Mouse (Mus musculus) embryonic stem cell, embryonic (primary cell): Measurements from ENCODE around the gene Usp7.

Experiments used
- CTCF ChIA-PET, 4 experiments: fragments of 300-600 bp in 2 of 4; fragments of 350-600 bp in 2 of 4; sonication (Branson Sonifier 250); formaldehyde crosslinking; loops; one replicate each; lab custom pipeline; 2022; ENCODE audit warnings: inconsistent platforms in 2 of 4; lab: Charles Lee
- POLR2A ChIA-PET, 4 experiments: fragments of 300-600 bp in 2 of 4; fragments of 350-600 bp in 2 of 4; sonication (Branson Sonifier 250); formaldehyde crosslinking; loops; one replicate each; lab custom pipeline; 2022; ENCODE audit warnings: antibody characterized with exemption in 4 of 4, inconsistent platforms in 1 of 4; lab: Charles Lee

Usp7 gene

DNA sequence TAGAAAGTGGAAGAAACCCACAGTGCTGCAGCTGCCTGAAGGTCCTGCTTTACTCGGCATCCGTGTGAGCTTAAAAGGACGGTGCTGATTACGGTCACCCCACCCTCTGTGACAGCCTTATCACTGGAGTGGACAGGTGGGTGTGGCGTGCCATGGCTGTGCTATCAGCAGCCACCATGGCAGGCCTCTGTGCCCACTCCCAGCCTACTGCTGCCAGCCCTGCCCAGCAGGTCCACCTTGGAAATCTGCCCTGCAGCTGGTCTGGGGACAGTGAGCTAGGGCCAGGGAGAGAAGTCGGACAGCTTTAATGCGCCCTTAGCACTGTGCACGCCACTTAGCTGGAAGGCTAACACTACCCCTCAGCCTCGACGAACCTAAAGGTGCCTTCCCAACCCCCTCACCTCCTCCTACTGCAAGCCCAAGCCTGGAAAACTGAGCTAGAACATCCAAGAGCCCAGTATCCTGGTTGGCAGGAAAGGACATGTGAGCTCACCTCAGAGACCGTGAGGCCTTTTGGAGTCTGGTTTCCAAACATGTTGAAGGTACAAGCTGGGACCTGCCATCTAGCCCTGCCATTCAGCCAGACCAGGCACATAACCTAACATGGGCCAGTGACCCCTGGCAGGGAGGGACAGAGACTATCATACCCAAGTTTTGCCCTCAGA, 105.1 kb downstream of the Usp7 start:
- POLR2A ChIA-PET = interaction anchor here in 3 of 4 experiments (0.6 to 11.1 kb wide), 39 partner anchors 9 to 216 kb away, joined by 3 to 146 read pairs (median 4); partner anchors contain the start of gene Carhsp1 (in 2 of the 3)
- CTCF ChIA-PET = interaction anchor here (0.5 to 2.8 kb wide), 23 partner anchors 9 to 1180 kb away, joined by 3 to 34 read pairs (median 4); partner anchors contain the start of gene Carhsp1 (in 1 of the 4)

DNA sequence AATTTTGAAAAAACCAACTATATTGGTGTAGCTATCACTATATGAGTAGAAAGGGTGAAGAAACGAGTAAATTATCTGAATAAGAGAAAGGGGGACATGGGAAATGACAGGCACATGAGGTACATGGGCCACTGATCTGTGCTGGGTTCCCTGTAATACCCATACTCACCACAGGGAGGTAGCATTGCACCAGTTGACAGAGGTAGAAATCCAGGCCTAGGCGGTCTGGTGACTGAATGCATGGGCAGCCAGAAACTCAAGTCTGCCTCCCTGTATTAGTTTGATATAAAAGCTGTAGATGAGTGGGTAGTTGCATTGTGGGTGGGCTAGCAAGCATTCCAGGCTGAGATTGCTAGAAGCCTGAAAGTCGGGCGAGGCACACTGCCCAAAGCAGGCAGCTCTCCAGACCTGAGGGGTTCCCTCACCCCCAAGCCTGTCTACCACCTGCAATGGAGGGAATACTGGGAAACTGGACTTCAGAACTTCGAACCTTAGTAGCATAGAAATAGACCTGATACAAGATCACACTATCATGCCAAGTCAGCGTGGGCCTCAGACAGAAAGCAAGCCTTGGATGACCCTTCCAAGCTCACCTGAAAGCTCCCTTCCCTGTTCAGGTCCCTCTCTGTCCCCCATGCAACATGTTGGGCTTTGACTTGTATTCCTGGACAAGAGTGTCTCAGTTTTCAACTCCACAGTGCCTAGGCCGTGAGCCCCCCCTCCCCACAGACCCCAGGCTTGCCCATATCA, 105.8 kb downstream of the Usp7 start:
- POLR2A ChIA-PET = interaction anchor here in 3 of 4 experiments (0.5 to 11.1 kb wide), 43 partner anchors 9 to 1310 kb away, joined by 3 to 146 read pairs (median 3); partner anchors contain the start of gene Carhsp1 (in 2 of the 3)

DNA sequence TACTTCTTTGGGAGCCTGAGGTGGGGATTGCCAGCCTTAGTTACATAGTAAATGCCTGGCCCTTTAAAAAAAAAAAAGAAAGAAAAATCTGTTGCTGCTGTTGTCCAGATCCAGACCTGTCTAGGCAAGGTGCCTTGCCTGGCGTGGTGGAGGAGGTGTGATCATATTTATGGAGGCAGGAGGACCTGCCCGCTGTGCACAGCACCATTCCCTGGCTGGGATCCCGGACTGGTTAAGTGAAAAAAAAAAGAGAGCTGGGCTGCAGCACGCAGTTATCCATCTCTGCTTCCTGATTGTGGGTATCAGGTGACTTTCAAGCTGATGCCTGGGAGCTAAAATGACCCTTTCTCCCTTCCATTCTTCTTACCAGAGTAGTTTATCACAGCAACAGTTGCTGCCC, 107.0 kb downstream of the Usp7 start:
- CTCF ChIA-PET = interaction anchor here (0.6 to 2.8 kb wide), 10 partner anchors 9 to 115 kb away, joined by 3 to 34 read pairs (median 4); partner anchors contain the start of gene Carhsp1 (in 1 of the 4)
- POLR2A ChIA-PET = interaction anchor here in 2 of 4 experiments (0.7 to 11.1 kb wide), 17 partner anchors 13 to 179 kb away, joined by 3 to 146 read pairs (median 3); partner anchors contain the start of gene Carhsp1 (in 2 of the 2)

More for the DNA sequence above, 105.8 kb downstream of the Usp7 start:
- CTCF ChIA-PET = interaction anchor here (0.5 to 2.8 kb wide), 26 partner anchors 8 to 1181 kb away, joined by 3 to 34 read pairs (median 4); partner anchors contain the start of gene Carhsp1 (in 1 of the 4)

DNA sequence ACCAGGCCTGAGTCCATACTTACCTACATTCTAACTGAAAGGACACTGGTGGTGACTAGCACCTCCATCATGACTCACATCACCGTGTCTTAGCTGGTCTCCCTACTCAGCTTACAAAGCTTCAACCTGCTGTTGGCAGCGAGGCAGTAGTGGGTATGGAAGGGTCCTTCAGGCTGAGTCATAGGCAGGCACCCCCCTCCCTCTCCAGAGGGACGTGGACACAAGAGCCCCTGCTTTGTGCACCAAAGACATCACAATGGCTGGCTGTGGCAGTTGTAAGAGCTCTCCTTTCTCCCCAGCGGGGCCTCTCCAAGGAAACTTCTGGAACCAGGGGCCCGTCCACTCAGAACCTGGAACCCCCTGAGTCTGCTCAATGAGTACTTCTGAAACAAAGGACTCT, 111.6 kb downstream of the Usp7 start, which contains the start of gene Gm5767:
Gm5767 (plus strand) TSS at position 301 of the 400 bp plus-strand sequence.
- ChIA-PET CTCF (interaction anchor here in 1 of 4 experiments (1.0 kb wide), 1 partner anchor 132 kb away, joined by 3 read pairs; no protein-coding TSS in a partner anchor), POLR2A (interaction anchor here in 2 of 4 experiments (1.0 to 3.6 kb wide), 5 partner anchors 8 to 21 kb away, joined by 3 to 20 read pairs (median 3); partner anchors contain the start of gene Carhsp1 (in 2 of the 2))

DNA sequence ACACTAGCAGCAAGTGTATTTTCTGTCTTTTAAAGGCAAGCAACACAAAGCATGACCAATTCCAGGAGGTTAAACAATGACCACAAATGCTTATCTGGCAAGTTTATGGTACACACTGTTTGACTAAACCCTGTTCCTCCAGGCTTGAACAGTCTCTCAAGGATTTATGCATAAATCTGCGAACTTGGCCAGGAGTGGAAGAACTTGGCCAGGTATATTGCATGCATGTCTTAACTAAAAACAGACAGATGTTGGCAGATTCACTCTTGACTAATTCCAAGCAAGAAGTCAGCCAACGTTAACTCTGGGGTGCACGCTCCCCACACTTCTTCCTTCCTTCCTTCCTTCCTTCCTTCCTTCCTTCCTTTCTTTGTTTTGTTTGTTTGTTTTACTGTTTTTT, 112.3 kb downstream of the Usp7 start:
- POLR2A ChIA-PET = interaction anchor here in 1 of 4 experiments (0.7 to 3.6 kb wide), 5 partner anchors 8 to 209 kb away, joined by 3 to 20 read pairs (median 3); partner anchors contain the start of genes Carhsp1 and Mettl22
- CTCF ChIA-PET = no interaction called here

DNA sequence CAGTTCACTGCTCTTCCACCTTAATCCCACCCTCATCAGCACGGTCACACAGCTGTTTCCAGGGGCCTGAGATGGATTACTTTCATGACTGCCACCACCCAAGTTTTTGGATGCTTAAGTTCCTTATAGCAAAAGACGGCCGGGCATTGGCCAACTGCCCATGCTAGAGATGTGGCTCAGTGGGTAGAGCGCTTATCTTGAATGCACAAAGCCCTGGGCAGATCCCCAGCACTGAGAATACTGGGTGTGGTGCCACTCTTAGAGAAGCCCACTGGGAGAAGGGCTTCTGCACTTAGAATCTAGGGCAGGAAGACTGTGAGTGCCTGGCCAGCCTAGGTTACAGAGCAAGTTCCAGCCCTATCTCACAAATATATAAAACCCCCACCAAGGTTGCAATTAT, 113.4 kb downstream of the Usp7 start:
- POLR2A ChIA-PET = interaction anchor here in 2 of 4 experiments (0.9 to 1.5 kb wide), 6 partner anchors 9 to 275 kb away, joined by 3 to 5 read pairs (median 4); partner anchors contain the start of gene Mettl22 (in 1 of the 2)
- CTCF ChIA-PET = interaction anchor here in 3 of 4 experiments (0.6 to 2.1 kb wide), 10 partner anchors 9 to 270 kb away, joined by 3 to 8 read pairs (median 5); no protein-coding TSS in a partner anchor

DNA sequence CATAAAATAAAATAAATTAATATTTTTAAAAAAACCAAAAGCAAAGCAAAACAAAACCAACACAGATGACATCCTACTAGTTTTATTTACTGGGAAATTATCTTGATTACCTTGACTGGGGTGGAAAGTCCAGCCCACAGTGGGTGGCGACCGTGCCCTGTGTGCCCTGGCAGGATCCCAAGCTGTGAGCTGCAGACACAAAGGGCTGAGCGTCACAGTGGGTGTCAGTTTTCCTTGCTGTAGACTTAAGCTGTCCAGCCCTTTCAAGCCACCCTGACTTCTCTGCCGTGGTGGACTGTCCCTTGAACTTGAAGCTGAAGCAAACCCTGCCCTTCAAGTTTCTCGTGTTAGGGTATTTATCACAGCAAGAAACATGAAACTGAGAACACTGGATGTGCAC, 114.1 kb downstream of the Usp7 start:
- POLR2A ChIA-PET = interaction anchor here in 1 of 4 experiments (0.7 to 1.5 kb wide), 3 partner anchors 31 to 274 kb away, joined by 4 to 5 read pairs (median 5); no protein-coding TSS in a partner anchor

DNA sequence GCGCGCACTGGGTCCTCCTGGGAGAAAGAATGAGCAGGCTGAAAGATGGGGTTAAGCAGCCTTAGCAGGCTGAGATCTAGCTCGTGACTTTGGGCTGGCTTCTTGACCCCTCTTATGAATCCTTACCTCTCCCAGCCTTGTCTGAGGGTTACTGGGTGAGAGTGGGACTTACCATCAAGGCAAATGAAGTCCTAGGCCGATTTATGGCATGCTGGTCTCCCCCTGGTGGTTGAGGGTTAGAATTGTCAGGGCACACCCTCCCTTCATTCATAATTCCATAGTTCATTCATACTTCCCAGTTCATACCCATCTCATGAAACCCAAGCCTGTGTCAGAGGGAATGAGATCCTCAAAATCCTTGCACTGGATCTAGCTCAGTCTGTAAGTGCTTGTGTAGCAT, 115.3 kb downstream of the Usp7 start:
- POLR2A ChIA-PET = interaction anchor here in 3 of 4 experiments (0.6 to 2.8 kb wide), 9 partner anchors 9 to 263 kb away, joined by 3 to 6 read pairs (median 3); partner anchors contain the start of genes Mettl22 (in 1 of the 3) and Tmem114 (in 1 of the 3)

More for the DNA sequence above, 114.1 kb downstream of the Usp7 start:
- CTCF ChIA-PET = interaction anchor here in 2 of 4 experiments (0.9 to 2.1 kb wide), 8 partner anchors 9 to 269 kb away, joined by 3 to 8 read pairs (median 5); no protein-coding TSS in a partner anchor

DNA sequence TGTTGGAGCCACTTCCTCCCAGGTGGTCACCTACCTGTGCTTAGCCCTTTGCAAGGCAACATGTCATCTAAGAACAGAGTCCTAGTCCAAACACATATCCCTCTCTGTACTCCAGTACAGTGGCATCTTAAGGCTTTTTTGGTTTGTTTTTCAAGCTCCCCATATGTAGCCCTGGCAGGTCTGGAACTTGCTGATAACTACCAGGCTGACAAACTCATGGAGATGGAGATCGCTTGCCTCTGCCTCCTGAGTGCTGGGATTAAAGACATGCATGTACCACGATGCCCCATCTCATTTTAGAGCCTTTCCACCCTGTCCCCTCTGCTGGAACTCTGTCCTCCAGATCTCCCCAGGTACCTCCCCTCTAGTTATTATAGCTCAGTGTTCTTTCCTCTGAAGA, 115.9 kb downstream of the Usp7 start:
- POLR2A ChIA-PET = interaction anchor here in 3 of 4 experiments (0.7 to 2.8 kb wide), 8 partner anchors 8 to 262 kb away, joined by 3 to 6 read pairs (median 4); partner anchors contain the start of genes Mettl22 (in 1 of the 3) and Tmem114 (in 1 of the 3)
- CTCF ChIA-PET = interaction anchor here in 3 of 4 experiments (0.5 to 2.3 kb wide), 11 partner anchors 9 to 501 kb away, joined by 3 to 8 read pairs (median 5); partner anchors contain the start of gene Mettl22 (in 1 of the 3)

More for the DNA sequence above, 115.3 kb downstream of the Usp7 start:
- CTCF ChIA-PET = interaction anchor here in 3 of 4 experiments (0.6 to 2.3 kb wide), 11 partner anchors 8 to 501 kb away, joined by 3 to 8 read pairs (median 5); partner anchors contain the start of gene Mettl22 (in 1 of the 3)

DNA sequence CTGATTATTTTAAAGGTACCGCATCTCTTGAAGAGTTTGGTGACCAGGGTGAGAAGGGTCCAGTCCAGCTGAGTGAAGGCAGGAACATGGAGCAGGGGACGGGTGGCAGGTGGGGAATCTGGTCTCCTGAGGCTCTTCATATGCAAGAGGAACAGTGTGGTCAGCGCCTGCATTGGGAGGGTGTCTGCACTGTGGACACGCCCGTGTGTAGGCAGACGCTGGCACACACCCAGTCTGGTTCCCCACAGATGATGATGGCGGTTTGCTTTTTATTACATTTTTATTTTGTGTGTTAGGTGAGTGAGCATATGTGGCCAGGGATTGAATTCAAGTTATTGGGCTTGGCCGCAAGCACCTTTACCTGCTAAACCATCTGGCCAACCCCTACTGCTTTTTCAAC, 116.5 kb downstream of the Usp7 start:
- POLR2A ChIA-PET = interaction anchor here in 2 of 4 experiments (1.5 to 6.8 kb wide), 4 partner anchors 12 to 114 kb away, joined by 3 to 184 read pairs (median 7); no protein-coding TSS in a partner anchor
- CTCF ChIA-PET = interaction anchor here in 3 of 4 experiments (1.0 to 4.8 kb wide), 4 partner anchors 11 to 264 kb away, joined by 4 to 40 read pairs (median 7); no protein-coding TSS in a partner anchor

DNA sequence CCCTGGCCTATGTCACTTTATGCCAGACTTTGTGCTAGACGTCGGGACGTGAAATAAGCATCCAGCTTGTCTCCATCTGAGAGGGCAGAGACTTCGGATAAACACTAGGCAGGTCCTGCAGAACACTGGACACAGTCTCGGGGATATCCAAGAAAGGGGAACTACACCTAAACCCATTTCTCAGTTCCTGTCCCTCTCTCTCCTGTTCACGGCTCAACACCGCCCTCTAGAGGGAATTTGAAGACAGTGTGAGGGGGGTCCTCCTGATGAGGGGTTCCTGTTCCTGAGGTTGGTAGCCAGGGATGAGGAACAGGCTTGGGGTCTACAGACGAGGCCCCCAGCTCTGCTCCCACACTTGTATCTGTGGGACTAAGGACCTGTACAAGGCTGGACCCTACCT, 117.9 kb downstream of the Usp7 start:
- CTCF ChIA-PET = interaction anchor here in 3 of 4 experiments (0.7 to 4.8 kb wide), 9 partner anchors 12 to 262 kb away, joined by 3 to 40 read pairs (median 6); no protein-coding TSS in a partner anchor

DNA sequence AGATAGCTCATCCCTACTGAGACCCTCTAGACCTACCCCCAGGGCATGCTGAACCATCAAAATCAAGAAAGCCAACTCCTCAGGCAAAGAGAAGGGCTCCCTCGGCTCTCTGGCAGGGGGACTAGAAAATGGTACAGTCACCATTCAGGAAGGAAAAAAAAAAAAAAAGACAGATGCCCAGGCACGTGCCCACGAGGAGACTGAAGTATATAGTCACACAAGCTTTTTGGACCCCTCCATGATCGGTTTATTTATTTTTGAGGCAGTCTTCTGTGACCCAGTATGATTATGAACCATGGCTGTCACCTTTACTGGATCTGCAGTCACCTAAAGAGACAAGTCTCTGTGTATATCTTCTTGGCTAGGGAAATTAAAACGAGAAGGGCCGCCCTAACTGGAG, 118.8 kb downstream of the Usp7 start:
- ChIA-PET CTCF (interaction anchor here (0.6 to 4.8 kb wide), 16 partner anchors 13 to 1632 kb away, joined by 3 to 40 read pairs (median 4); partner anchors contain the start of gene Mettl22 (in 1 of the 4)), POLR2A (interaction anchor here (0.5 to 6.8 kb wide), 25 partner anchors 8 to 249 kb away, joined by 3 to 184 read pairs (median 4); partner anchors contain the start of genes Mettl22 (in 2 of the 4), Gm5767 (in 1 of the 4), Pmm2 (in 1 of the 4) and Tmem186 (in 1 of the 4))

More for the DNA sequence above, 117.9 kb downstream of the Usp7 start:
- POLR2A ChIA-PET = interaction anchor here in 3 of 4 experiments (1.1 to 6.8 kb wide), 14 partner anchors 8 to 243 kb away, joined by 3 to 184 read pairs (median 7); partner anchors contain the start of genes Mettl22 (in 2 of the 3) and Gm5767 (in 1 of the 3)

DNA sequence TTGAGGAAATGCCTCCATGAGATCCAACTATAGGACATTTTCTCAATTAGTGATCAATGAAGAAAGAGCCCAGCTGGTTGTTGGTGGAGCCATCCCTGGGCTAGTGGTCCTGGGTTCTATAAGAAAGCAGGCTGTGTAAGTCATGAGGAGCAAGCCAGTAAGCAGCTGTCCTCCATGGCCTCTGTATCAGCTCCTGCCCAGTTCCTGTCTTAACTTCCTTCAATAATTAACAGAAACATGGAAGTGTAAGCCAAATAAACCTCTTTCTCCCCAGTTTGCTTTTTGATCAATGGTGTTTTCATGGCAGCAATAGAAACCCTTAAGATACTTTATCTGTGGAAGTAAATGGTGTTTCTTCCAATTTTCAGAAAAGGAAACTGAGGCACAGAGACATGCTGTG, 119.3 kb downstream of the Usp7 start:
- ChIA-PET POLR2A (interaction anchor here in 3 of 4 experiments (0.5 to 6.8 kb wide), 40 partner anchors 9 to 320 kb away, joined by 3 to 184 read pairs (median 7); partner anchors contain the start of genes Abat (in 1 of the 3), Gm5767 (in 1 of the 3), Mettl22 (in 1 of the 3) and Pmm2 (in 1 of the 3)), CTCF (interaction anchor here in 3 of 4 experiments (0.7 to 4.8 kb wide), 12 partner anchors 13 to 1632 kb away, joined by 3 to 40 read pairs (median 4); partner anchors contain the start of gene Mettl22 (in 1 of the 3))

DNA sequence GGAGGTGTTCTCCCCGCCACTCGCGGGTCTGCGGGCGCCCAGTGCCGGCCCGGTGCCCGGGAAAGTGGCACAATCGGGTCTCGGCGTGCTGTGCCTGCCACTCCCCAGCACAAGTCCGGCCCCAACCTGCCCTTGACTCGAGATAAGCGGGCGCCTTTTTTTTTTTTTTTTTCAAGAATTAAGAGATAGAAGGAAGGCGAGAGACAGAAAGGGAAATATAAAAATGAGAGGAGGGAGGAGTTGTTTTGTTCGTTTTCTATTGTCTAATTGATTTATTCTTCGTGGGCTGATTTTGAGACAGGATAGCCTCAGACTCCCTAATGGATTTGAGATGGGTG, 119.8 kb downstream of the Usp7 start:
- ChIA-PET CTCF (interaction anchor here (0.6 to 4.8 kb wide), 22 partner anchors 13 to 263 kb away, joined by 3 to 40 read pairs (median 4); partner anchors contain the start of genes Mettl22 (in 1 of the 4) and Tmem114 (in 1 of the 4)), POLR2A (interaction anchor here in 3 of 4 experiments (0.5 to 6.8 kb wide), 143 partner anchors 9 to 1057 kb away, joined by 3 to 184 read pairs (median 4); partner anchors contain the start of genes Mettl22 (in 3 of the 3), Pmm2 (in 3 of the 3), Tmem186 (in 3 of the 3) and Abat (in 2 of the 3))

DNA sequence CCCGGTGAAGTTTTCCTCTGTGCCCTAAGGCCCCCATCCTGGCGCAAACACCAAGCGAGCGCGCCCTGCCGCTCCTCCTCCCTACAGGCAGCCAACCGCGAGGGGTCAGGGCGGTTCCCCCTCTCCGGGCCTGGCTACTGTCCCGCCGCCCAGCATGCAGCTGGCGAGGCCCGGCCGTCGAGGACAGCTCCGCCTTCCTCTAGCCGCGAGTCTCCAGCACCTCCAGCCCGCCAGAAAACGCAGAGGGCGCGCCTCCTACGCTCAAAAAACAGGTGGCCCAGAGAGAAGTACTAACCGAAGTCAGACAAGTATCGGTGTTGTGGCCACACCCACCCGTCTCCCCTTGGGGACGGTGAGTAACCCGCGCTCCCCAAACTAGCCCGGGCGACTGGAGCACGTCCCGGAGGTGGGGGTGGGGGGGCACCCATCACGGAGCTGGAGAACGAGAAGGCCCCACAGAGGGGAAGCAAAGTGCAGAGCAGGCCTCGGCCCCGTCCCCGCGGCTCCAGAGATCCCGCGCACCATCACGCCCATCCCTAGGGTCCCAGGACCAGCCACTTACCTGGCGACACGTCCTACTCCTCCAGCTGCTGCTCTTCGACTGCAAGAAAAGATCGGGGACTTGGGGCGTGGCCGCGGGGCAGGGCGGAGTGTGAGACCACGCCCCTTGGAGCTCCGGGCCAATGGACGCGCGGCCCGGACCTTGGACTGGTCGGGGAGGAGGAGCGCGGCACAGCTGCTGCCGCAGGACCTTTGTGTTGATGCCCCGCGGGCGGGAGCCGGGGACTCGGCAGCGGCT, 120.4 kb downstream of the Usp7 start, which contains the start of gene Carhsp1:
Carhsp1 (minus strand) TSS at position 605 of the 799 bp plus-strand sequence.
- ChIA-PET CTCF (interaction anchor here (0.5 to 4.8 kb wide), 23 partner anchors 9 to 262 kb away, joined by 3 to 40 read pairs (median 4); partner anchors contain the start of genes Mettl22 (in 1 of the 4) and Tmem114 (in 1 of the 4)), POLR2A (interaction anchor here (0.5 to 6.8 kb wide), 164 partner anchors 9 to 1577 kb away, joined by 3 to 184 read pairs (median 4); partner anchors contain the start of genes Mettl22 (in 3 of the 4), Pmm2 (in 3 of the 4), Tmem186 (in 3 of the 4) and Abat (in 2 of the 4))
